Mouse (Mus musculus) kidney, postnatal 14 days (tissue): ENCODE data around the gene Gapdh.
"Not testable (repeated sequence)": the region's sequence is repeated elsewhere in the genome, so short reads cannot be mapped to it uniquely, and the experiment has no call there.

Experiments
- DNase-seq: peaks from one replicate; pipeline ENCODE4 v3.0.0; 2022; ENCODE audit warnings: mixed read lengths

Gene Gapdh

DNA sequence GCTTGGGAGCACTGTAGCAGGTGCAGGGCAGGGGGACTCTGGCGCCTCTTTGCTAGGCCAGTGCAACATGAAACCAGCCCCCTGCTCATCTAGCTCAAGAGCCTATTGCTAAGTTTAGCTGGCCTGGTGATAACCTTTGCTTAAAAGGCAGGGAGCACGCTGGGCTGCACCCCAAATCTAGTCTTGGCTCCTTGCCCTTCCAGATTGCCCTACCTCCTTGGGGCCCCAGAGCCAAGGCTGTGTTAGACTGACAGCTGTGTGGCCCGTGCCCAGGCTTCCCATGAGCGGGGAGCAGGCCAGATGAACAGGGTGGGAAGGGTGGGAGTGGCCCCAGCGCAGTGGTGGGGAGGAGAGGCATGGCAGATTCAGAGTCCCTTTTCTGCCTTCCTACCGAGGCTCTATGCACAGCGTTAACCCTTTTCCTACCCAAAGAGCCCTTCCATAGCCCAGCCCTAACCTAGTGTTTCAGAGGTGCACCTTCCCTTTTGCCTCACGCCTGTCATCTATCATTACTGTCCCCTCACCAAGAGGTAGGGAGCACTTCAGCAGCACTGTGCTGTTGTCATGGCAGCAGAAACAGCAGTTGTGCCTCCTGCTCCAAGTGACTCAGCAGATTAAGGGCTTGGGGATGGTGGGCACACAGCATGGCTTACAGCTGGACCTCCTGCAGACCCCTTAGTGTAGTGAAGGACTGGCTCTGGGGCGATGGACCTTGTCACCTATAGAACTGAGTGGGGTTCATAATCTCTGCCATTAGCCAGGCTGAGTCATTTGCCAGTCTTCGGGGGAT is 789 bp upstream of the Gapdh start:
- peak; percentile 39 for DNase-seq

DNA sequence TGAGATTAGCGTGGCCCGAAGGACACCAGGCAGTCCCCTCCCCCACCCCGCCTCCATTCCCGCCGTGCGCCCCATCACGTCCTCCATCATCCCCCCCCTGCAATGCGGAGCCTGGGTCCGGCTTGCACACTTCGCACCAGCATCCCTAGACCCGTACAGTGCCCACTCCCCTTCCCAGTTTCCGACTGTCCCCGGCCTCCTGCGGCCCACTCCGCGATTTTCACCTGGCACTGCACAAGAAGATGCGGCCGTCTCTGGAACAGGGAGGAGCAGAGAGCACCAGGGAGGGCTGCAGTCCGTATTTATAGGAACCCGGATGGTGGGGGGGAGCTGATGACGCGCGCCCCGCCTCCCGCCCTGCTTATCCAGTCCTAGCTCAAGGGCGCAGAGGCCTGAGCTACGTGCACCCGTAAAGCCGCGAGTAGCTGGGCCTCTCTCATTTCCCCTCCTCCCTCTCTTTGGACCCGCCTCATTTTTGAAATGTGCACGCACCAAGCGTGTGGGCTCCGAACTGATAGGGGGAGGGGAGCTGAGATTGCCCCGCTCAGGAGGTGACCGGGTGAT is 857 bp downstream of the Gapdh start:
- DNase-seq: peak; percentile 98

DNA sequence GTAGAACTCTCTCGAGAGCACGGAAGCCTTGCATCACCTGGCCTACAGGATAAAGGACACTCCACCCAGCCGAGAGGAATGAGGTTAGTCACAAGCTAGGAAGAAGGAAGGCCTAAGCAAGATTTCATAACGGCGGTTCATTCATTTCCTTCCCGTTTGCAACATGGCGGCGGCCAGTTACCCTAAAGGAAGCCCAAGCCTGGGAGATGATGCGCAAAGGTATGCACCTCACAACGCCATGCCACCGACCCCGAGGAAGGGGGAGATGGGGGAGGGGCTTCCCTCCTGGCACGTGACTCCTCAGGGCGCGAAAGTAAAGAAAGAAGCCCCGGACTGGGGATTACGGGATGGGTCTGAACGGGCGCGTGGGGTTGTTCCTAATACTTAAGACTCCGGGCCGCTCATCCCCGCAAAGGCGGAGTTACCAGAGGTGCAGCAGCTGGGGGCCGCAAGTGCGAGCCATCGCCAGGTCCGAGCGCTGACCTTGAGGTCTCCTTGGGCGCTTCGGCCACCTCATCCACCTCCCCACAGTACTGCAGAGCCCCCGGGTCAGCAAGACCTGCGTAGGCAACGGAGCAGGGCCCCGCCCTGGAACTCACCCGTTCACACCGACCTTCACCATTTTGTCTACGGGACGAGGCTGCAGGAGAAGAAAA is 1.5 kb downstream of the Gapdh start:
- peak; percentile 75 for DNase-seq

DNA sequence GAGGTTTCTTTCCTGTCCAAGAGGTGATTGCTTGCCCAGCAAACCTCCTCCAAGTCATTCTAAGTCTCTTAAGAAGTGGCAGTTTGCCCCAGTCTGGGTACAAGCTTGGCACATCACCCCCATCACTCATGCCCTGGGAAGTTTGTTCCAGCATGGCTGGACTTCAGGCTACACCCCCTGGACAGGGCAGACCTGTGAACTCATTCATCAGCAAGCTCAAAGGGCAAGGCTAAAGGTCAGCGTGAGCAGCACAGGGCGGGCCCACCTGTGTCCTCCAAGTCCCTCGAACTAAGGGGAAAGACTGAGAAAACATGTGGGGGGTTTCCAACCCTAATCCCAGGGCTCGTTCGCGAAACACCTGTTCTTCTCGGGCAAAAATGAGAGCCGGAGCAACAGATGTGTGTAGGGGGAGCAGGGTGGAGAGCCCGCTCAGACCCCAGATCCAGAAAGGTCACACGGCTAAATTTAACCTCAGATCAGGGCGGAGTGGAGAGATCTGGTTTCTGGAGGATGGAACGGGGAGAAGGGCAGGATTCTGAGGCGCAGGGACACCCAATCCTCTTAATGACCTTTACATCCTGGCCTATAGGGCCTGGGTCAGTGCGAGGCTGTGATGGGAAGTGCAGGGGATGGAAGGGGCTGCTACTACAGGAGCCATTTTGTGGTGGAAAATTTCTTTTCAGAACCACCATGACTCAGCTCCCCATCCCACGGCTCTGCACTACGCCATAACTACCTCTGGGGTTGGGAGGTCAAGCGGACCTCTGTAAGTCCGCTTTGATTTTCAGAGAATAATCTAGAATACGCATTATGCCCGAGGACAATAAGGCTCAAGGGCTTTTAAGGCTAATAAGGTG is 2.2 kb downstream of the Gapdh start:
- DNase-seq: peak; percentile 83

GRCm38 (mm10) chr6:125162615-125163305 is 3.5 kb downstream of the Gapdh start:
- DNase-seq: not testable (repeated sequence)

- peak; percentile 74 for DNase-seq
These were observed 4.3 kb downstream of the Gapdh start for GRCm38 (mm10) chr6:125161971-125162370.

GRCm38 (mm10) chr6:125160854-125161760 is 5.2 kb downstream of the Gapdh start:
- DNase-seq: peak; percentile 83

GRCm38 (mm10) chr6:125160558-125160853 is 5.8 kb downstream of the Gapdh start:
- no peak for DNase-seq

DNA sequence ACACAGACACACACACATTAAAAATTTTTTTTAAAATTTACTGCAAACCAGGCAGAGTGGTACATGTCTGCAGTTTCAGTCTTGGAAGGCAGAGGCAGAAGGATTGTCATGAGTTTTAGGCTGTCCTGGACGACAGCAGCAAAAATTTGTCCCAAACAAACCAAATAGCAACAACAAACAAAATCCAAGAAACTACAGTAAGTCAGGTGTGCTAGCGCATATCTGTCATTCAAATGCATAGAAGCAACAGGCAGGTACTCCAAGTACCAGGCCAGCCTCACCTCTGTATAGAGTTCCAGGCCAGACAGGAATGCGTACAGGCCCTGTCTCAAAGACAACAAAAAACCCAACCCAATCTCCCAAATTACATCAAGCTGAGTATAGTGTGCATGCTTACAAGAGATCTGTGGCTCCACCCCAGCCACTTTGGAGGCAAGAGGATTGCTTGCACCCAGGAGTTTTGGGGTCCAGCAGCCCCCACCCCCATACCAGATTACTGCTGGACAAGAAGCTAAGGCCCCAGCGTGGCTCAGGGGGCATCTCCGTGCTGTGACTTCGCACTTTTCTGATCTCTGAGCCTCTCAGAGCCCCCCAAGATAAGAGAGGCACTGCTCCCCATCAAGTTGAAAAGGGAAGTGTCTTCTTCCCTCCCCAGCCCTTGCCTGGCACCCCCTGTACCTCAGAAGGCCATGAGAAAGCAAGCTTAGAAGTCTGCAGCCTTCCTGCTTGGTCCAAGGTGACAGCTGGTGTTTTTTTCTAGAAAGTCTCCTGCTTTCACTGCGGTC is 6.3 kb downstream of the Gapdh start:
- DNase-seq: no peak

GRCm38 (mm10) chr6:125158944-125159492 is 7.2 kb downstream of the Gapdh start:
- no peak for DNase-seq

DNA sequence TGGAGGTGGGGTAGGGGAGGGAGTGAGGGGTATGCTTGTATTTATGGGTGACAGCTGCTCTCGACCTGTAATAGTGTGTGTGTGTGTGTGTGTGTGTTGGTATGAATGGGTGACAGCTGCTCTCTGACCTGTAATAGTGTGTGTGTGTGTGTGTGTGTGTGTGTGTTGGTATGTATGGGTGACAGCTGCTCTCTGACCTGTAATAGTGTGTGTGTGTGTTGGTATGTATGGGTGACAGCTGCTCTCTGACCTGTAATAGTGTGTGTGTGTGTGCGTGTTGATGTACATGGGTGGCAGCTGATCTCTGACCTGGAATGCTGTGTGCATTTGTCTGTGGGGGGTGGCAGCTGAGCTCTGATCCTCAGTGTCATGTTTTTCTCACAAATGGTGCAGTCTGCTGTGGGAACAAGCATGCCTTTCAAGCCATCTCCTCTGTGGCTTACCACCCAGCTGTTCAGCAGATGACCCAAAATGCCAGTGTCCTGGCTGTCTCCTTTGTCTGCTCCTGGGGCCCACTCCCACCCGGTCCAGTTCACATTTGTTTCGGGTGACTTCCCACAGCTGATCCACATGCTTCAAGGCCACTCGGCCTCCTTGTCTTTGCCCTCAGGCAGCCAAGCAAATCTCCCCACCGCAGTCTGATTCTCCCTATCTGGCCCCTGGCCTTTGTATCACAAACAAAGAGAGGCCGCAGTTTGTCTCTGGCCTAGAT is 9.2 kb downstream of the Gapdh start:
- DNase-seq: no peak

GRCm38 (mm10) chr6:125156491-125156890 is 9.8 kb downstream of the Gapdh start:
- no peak for DNase-seq

GRCm38 (mm10) chr6:125155262-125155661 is 11.0 kb downstream of the Gapdh start:
- no peak for DNase-seq

DNA sequence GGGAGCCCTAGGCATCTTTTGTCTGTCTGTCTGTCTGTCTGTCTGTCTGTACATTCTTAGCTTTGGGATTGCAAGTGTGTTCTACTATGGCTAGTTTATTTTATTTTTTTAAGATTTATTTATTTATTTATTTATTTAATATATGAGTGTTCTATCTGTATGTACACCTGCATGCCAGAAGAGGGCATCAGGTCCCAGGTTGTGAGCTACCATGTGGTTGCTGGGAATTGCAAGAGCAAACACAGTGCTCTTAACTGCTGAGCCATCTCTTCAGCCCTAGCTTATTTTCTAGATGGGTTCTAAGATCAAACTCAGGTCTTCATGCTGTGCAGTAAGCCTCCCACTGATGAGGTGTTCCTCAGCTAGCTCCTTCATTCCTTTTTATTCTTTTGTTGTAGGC is 11.7 kb downstream of the Gapdh start:
- peak; percentile 49 for DNase-seq

- DNase-seq: no peak
These were observed 12.6 kb downstream of the Gapdh start for GRCm38 (mm10) chr6:125153682-125154081.

DNA sequence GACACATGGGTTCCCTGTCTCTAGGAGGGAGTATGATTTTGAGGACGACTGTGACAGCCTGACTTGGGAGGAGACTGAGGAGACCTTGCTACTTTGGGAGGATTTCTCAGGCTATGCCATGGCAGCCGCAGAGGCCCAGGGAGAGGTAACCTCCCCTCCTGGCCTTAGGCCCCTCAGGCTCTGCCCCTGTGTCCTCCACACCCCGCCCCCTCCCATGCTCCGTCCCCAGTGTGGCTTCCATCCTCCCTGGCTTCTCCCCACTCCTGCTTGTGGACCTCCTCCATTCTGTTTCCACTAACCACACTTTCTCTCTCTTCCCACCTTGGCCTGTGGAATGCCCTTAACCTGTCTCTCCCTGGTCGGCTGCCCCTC is 13.3 kb downstream of the Gapdh start:
- DNase-seq: no peak

DNA sequence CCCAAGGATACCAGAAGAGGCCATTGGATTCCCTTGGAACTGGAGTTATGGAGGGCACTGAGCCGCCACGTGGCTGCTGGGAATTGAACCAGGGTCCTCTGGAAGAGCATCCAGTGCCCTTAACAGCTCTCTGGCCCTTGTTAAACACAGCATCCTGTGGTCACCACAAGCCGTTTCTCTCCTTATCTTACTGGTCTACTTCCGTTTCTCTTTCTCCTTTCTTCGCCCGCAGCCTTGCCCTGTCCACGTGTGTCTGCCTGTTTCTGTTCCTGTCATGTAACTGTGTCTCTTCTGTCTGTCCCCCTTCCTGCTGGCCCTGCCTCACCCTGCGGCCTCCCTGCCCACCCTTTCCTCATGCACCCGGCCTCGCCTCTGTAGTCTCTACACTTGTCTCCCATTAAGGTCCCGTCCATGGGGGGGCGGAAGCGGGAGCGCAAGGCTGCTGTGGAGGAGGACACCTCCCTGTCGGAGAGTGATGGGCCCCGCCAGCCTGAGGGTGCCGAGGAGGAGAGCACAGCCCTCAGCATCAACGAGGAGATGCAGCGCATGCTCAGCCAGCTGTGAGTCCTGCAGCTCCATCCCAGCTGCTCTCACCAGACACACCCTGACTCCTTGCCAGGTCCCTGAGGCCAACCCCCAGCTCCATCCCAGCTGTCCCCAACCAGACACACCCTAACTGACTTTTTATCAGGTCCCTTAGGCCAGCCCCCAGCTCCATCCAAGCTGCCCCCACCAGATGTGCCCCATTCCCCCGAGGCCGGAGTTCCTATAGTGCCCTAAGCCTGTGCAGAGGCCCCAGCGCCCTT is 13.9 kb downstream of the Gapdh start:
- DNase-seq: no peak

- no peak for DNase-seq
These were observed 16.7 kb downstream of the Gapdh start for GRCm38 (mm10) chr6:125149569-125149950.
